Mouse (Mus musculus): ENCODE measurements around the gene Gm21767. TPM values are rescaled to one million over a fixed set of nuclear protein-coding genes. Genes with fewer than 3 reads are reported as not detected.
"Not testable (repeated sequence)": the region's sequence is repeated elsewhere in the genome, so short reads cannot be mapped to it uniquely, and the experiment has no call there.

Gm21767 gene
- polyA plus RNA-seq (2015; fragmentation: Nextera tagmentation; extraction: Ambion mirVana), result not detected in 2 replicates

DNA sequence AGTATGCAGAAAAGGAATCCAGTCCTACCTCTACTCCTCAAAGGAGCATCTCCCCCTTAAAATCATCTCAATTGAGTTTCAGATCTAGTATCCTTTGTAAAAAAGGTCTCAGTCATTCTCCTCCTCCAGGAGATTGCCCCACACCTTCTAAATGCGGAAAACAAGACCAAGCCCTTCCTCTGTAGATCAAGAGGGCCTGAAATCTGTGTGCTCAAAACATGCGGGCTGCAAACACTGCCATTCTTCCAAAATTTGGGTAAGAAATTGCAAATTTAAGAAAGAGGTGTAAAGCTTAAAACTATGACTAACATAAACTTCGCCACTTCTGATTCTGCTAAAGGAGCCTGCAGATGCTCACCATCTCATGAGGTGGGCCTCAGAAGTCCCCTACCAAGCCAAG is at the start of gene Gm21767:
TSS of gene Gm21767 (plus strand) at position 301 of the 400 bp plus-strand sequence.
- not testable (repeated sequence) for H3K4me1 ChIP-seq (ENCODE audit: control insufficient read depth, insufficient read depth, low read length); ATAC-seq (ENCODE audit: insufficient read depth, low FRiP score); H3K4me3 ChIP-seq (replicated peaks; ENCODE audit: low read length); H3K27me3 ChIP-seq (ENCODE audit: control insufficient read depth, insufficient read depth, low read length); H3K9me3 ChIP-seq (replicated peaks; ENCODE audit: control insufficient read depth, low read length); H3K4me2 ChIP-seq (ENCODE audit: low read depth, low read length); H3K36me3 ChIP-seq (ENCODE audit: control insufficient read depth, insufficient read depth, low read length); H3K27ac ChIP-seq (ENCODE audit: low read length); H3K9ac ChIP-seq (ENCODE audit: low read length)
- WGBS, result no CpG with 5 or more reads among the region's 3 CpGs

Measured in stomach, embryonic 16.5 days (tissue).